Mouse (Mus musculus) embryonic fibroblast, embryonic 13.5 days (primary cell): ENCODE data around the gene Gm16867. TPM values are rescaled to one million over a fixed set of nuclear protein-coding genes. Genes with fewer than 3 reads are reported as not detected.
"Not testable (repeated sequence)": the region's sequence is repeated elsewhere in the genome, so short reads cannot be mapped to it uniquely, and the experiment has no call there.

ENCODE experiments used
- H3K27ac ChIP-seq: 2 replicates; pipeline ENCODE4 v1.5.1; 2012; ENCODE audit warnings: low read length, control low read depth, inconsistent platforms; ENCODE audit not compliant: insufficient read depth
- H3K4me1 ChIP-seq: 2 replicates; pipeline ENCODE4 v1.6.1; 2011; ENCODE audit warnings: low read length; ENCODE audit not compliant: control insufficient read depth, insufficient read depth
- H3K4me3 ChIP-seq: 2 replicates; pipeline ENCODE4 v1.5.1; 2011; ENCODE audit warnings: mild to moderate bottlenecking, control low read depth, low read length; ENCODE audit not compliant: insufficient read depth
- polyA plus RNA-seq: library from polyadenylated mRNA; stranded (reverse); fragments of >200 nt; gene quantifications from 2 replicates; pipeline ENCODE4 v1.2.4, GENCODE M21; 2011; ENCODE audit warnings: low read depth; ENCODE audit not compliant: missing spikeins, insufficient read length

The Gm16867 gene
- polyA plus RNA-seq, 1 experiment = not detected

GRCm38 (mm10) chr14:69485466-69486135 lies 17.6 kb downstream of the Gm16867 start:
- not testable (repeated sequence) for H3K4me3 ChIP-seq, H3K4me1 ChIP-seq, H3K27ac ChIP-seq

DNA sequence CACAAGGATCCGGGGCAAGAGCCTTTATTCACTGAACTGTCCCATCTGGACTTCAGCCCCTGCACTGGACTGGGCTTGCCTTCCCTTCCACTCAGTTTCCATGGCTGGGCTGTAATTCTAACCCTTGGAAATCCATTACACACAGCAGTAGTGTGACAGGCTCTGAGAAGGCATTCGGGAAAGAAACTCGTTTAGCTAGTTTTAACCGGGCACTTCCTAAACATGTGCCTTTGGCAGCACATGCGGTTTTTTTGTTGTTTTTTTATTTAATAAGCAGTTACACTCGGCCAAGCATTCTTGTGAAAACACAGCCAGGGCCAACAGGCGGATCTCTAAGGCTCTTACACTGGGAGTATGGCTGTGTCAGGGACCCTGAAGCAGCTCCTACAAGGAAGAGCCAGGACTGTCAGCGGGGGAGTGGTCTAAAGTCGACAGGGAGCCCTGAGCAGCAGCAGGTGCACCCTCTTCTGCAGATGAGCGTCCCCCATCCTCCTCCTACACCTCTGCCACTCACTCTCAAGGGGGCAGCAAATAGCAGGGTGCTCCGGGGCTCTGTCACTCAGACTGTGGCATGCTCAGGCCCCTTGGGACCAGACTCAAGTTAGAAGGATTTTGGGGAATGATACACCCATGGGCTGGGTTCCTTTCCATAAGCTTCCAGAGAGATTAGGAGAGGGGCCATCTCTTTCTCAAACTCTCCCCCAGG lies 29.1 kb downstream of the Gm16867 start:
- H3K27ac ChIP-seq, H3K4me3 ChIP-seq, H3K4me1 ChIP-seq: not testable (repeated sequence)

- H3K4me3 ChIP-seq, H3K4me1 ChIP-seq, H3K27ac ChIP-seq: not testable (repeated sequence)
These were observed 29.8 kb downstream of the Gm16867 start for GRCm38 (mm10) chr14:69473322-69473721.

DNA sequence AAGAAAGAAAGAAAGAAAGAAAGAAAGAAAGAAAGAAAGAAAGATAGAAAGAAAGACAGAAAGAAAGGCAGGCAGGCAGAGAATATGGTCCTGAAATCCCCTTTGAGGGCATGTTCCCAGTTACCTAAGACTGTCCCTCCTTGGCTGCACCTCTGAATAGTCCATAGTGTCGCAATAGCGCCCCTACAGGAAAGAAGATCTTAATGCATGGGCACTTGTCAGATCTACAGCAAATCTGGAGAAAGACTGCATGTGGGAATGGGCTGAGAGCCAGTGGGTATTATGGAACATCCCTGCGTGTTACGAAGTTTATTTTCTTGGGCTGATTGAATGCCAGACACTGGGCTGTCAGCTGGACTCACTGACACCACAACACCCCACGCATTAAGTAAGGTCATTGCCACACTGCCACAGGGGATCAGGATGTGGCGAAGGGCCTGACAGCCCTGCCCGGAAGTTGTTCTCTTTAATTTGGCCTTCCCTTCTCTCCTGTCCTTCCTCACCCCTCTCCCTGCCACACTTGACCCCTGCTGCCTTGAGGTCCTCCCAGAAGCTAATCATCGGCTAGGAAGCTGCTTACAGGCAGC lies 32.9 kb downstream of the Gm16867 start:
- H3K4me3 ChIP-seq, H3K27ac ChIP-seq: not testable (repeated sequence)

DNA sequence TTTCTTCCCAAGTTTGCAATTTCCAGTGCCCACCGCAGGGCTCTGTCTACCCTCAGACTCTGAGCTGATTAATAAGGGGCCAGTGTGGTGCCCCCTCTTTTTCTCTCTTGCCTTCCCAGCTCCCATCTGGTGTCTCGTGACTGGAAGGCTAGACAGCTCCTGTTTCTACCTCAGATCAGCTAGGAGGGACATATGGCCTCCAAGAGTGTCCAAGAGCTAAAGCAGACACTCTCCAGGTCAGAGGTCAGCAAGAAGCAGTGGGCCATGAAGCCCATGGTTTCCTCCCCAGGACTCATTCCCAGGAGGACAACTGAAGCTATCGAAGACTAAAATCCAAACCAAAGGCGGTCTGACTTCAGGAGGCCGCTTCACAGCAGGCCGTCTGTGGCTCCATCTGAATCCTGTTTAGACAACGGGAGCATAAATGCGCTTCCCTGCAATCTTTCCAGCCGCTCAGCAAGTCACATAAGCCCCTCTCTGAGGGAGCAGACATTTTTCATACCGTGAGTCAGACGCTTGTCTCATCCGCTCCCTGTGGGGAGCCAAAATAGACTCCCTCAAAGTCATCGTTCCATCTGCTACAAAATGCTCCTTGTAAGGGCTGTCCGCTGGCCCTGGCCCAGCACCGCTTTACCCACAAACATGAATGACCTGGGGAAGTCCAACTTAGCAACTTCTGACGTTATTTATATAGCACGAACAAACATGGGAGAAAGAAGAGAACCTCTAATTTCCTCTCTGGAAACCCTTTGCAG lies 35.4 kb downstream of the Gm16867 start:
- not testable (repeated sequence) for H3K4me3 ChIP-seq, H3K4me1 ChIP-seq, H3K27ac ChIP-seq

More for the DNA sequence above, 32.9 kb downstream of the Gm16867 start:
- not testable (repeated sequence) for H3K4me1 ChIP-seq

DNA sequence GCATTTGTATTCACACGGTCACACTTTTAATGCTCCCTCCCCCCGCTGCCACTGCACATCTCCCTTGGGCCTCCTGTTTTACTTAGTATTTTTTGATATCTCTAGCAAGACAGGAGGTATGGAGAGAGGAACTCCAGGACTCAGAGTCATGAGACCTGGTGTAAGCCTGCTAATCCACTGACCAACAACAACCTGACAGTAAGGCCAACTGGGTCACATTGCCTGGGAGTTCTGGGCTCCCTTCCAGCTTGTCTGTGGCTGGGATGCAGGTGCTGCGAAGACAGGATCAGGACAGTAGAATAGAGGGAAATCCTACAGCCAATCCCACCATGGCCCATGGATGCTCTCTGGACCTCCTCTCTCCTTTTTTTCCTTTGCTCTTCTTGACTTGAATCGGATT lies 38.7 kb downstream of the Gm16867 start:
- H3K4me3 ChIP-seq, H3K27ac ChIP-seq, H3K4me1 ChIP-seq: not testable (repeated sequence)

DNA sequence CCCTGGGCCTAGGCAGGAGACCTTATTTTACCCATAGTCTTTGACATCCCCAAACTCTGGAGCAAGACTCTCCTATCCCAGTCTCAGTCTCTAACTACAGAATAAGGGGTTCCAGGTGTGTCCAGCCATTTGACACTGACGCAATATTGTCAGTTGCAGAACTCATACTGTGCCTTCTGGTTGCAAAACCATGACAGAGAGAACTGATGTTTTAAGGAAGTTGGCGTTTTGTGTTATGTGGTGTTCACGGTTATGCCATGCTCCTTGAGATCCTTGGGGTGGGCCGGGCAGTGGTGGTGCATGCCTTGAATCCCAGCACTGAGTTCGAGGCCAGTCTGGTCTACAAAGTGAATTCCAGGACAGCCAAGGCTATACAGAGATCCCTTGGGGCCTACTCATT lies 45.5 kb downstream of the Gm16867 start:
- not testable (repeated sequence) for H3K27ac ChIP-seq, H3K4me3 ChIP-seq, H3K4me1 ChIP-seq

GRCm38 (mm10) chr14:69454640-69455039 lies 48.5 kb downstream of the Gm16867 start:
- H3K27ac ChIP-seq, H3K4me1 ChIP-seq, H3K4me3 ChIP-seq: not testable (repeated sequence)

DNA sequence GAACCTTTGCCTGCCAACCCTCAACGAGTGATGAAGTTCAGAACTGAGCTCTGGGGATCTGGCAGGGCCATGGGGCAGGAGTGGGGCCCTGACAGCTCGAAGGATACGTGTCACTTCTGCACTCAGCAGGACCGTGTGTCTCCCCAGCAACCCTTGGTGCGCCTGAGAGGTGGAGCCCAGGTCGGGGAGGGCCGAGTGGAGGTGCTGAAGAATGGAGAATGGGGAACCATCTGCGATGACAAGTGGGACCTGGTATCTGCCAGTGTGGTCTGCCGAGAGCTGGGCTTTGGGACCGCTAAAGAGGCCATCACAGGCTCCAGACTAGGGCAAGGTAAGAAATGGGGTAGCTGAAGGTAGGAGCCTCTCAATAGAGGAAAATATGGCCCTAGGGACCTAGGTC lies 54.3 kb downstream of the Gm16867 start:
- not testable (repeated sequence) for H3K4me3 ChIP-seq, H3K27ac ChIP-seq, H3K4me1 ChIP-seq

DNA sequence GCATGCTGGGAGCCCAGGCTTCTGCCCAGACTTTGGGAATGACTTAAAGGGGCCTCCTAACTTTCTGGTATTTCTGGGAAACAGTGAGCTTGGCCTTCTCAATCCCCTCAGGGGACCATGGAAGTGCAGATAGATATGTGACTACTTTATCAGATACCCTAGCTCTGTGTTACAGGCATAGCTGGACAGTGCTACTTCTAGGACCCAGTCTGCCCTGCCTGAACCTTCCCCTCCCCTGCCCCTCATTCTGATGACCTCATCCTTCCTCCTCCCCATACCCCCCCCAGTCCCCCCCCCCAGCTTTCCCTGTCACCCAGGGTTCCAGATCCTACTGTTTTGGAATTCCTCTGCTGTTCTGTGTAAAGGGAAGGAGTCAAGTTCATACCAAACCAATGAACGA lies 56.2 kb downstream of the Gm16867 start:
- H3K27ac ChIP-seq, H3K4me3 ChIP-seq, H3K4me1 ChIP-seq: not testable (repeated sequence)

GRCm38 (mm10) chr14:69443092-69443692 lies 60.0 kb downstream of the Gm16867 start:
- H3K4me1 ChIP-seq, H3K27ac ChIP-seq, H3K4me3 ChIP-seq: not testable (repeated sequence)

- H3K4me3 ChIP-seq, H3K27ac ChIP-seq, H3K4me1 ChIP-seq: not testable (repeated sequence)
These were observed 62.2 kb downstream of the Gm16867 start for GRCm38 (mm10) chr14:69440955-69441354.

GRCm38 (mm10) chr14:69438678-69439214 lies 64.4 kb downstream of the Gm16867 start:
- H3K4me3 ChIP-seq, H3K4me1 ChIP-seq: not testable (repeated sequence)

DNA sequence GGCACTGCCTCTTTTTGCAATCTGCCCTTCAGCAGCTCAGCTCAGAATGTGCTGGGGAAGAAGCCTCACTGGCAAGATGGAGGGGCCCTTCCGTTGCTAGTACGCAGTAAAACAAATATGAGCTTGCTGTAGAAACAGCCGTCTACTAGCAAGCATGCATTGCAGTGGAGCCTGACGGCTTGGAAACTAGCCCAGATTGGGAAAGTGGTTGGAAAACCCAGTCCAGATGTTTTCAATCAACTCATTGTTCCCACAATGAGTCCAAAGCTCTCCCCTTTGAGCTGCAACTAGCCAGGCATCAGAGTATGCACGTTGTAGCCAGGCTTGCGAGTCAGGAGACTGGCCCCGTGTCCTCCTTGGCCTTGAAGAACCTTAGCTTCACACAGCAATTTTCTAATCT lies 82.2 kb downstream of the Gm16867 start:
- not testable (repeated sequence) for H3K4me1 ChIP-seq, H3K27ac ChIP-seq, H3K4me3 ChIP-seq

More at GRCm38 (mm10) chr14:69438678-69439214, 64.4 kb downstream of the Gm16867 start:
- H3K27ac ChIP-seq = not testable (repeated sequence)

DNA sequence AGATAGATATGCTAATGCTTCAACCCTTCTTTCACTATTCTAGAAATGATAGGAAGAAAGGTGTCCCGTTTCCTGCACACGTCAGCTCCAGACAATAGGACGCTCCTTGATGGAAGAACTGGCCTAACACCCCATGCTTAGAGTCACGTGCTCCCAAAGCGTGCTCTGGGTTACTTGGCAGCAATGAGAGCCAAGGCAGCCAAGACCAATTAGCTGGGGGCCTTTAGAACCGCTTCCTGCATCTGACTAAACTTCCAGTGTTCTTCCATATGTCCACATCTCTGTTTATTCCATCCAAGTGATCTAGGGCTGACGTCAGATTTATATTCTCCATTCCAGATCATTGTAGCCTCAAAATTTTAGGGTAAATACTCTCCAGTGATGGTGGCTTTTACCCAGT lies 85.6 kb downstream of the Gm16867 start:
- H3K4me1 ChIP-seq, H3K4me3 ChIP-seq, H3K27ac ChIP-seq: not testable (repeated sequence)
